Mouse (Mus musculus) lung, embryonic 16.5 days (tissue): Measurements from ENCODE around the gene Gm20458. TPM values are rescaled to one million over a fixed set of nuclear protein-coding genes. Genes with fewer than 3 reads are reported as not detected.

Experiments used
- ATAC-seq: fragments of 200-750 bp; cut with Nextera tagmentation; 2 replicates; pipeline ENCODE4 v1.8.0; 2017; ENCODE audit warnings: low read depth, mild to moderate bottlenecking, moderate library complexity
- H3K27ac ChIP-seq: fragments of 300-500 bp; sonication (generic); 2 replicates; pipeline ENCODE4 v1.5.1; 2014; ENCODE audit warnings: mild to moderate bottlenecking, control low read depth, low read length
- H3K27me3 ChIP-seq: fragments of 300-500 bp; sonication (generic); 2 replicates; pipeline ENCODE4 v1.6.1; 2014; ENCODE audit warnings: low read depth, low read length, mixed read lengths; ENCODE audit not compliant: control insufficient read depth, insufficient read depth
- H3K36me3 ChIP-seq: fragments of 300-500 bp; sonication (generic); 2 replicates; pipeline ENCODE4 v1.6.1; 2014; ENCODE audit warnings: low read length; ENCODE audit not compliant: control insufficient read depth, insufficient read depth
- H3K4me1 ChIP-seq: fragments of 300-500 bp; sonication (generic); replicated peaks from 2 replicates; pipeline ENCODE4 v1.6.1; 2014; ENCODE audit warnings: low read length, mixed read lengths; ENCODE audit not compliant: control insufficient read depth, insufficient read depth
- H3K4me2 ChIP-seq: fragments of 300-500 bp; sonication (generic); 2 replicates; pipeline ENCODE4 v1.6.1; 2014; ENCODE audit warnings: low read depth, low read length, control low read depth
- H3K4me3 ChIP-seq: fragments of 300-500 bp; sonication (generic); 2 replicates; pipeline ENCODE4 v1.5.1; 2014; ENCODE audit warnings: mild to moderate bottlenecking, low read length, control low read depth
- H3K9ac ChIP-seq: fragments of 300-500 bp; sonication (generic); 2 replicates; pipeline ENCODE4 v1.6.1; 2014; ENCODE audit warnings: low read length, control low read depth
- H3K9me3 ChIP-seq: fragments of 300-500 bp; sonication (generic); 2 replicates; pipeline ENCODE4 v1.6.1; 2016; ENCODE audit warnings: low read length; ENCODE audit not compliant: control insufficient read depth
- WGBS: fragments of 180-500 bp; shearing (Covaris S2); extraction: QIAGEN DNeasy Blood & Tissue Kit; methylation state at CpG from one replicate; pipeline ENCODE4 v1.1.7; 2014; 5-methylcytosine and 5-hydroxymethylcytosine counted together
- polyA plus RNA-seq: library from polyadenylated mRNA; unstranded; fragments of >200 nt; fragmentation: Nextera tagmentation; extraction: Ambion mirVana; gene quantifications from 2 replicates; pipeline ENCODE4 v1.2.1, GENCODE M21; 2015

The Gm20458 gene
- polyA plus RNA-seq, 1 experiment from 2014 or later = 15.2 TPM

- ATAC-seq = no peak
- Histone ChIP-seq H3K9ac (no peak overlapping the region), H3K27me3 (no peaks in the 10 kb centered on the region), H3K4me1 (peaks cover 5% of the 10 kb centered on the region; the same call in 1 of the 2 replicates), H3K27ac (no peak overlapping the region), H3K9me3 (no peaks in the 10 kb centered on the region), H3K4me3 (no peak overlapping the region), H3K4me2 (no peak overlapping the region), H3K36me3 (peaks cover 15% of the 10 kb centered on the region)
- 77% methylated on average over 15 of the region's 15 CpGs for WGBS
Observed at GRCm38 (mm10) chr2:164422675-164423393, 37.9 kb upstream of the Gm20458 start.

- Histone ChIP-seq H3K9me3 (no peaks in the 10 kb centered on the region), H3K4me3 (no peak overlapping the region), H3K4me2 (no peak overlapping the region), H3K27ac (no peak overlapping the region), H3K36me3 (peaks cover 15% of the 10 kb centered on the region), H3K27me3 (no peaks in the 10 kb centered on the region), H3K4me1 (peaks cover 2% of the 10 kb centered on the region; the same call in 1 of the 2 replicates), H3K9ac (no peak overlapping the region)
- 74% methylated on average over 11 of the region's 11 CpGs for WGBS
- no peak for ATAC-seq
Observed at GRCm38 (mm10) chr2:164423464-164423863, 37.3 kb upstream of the Gm20458 start.

GRCm38 (mm10) chr2:164424406-164424805 is 36.4 kb upstream of the Gm20458 start:
- no peak overlapping the region for H3K9ac ChIP-seq
- H3K36me3 ChIP-seq = peaks cover 19% of the 10 kb centered on the region
- H3K9me3 ChIP-seq = no peaks in the 10 kb centered on the region
- H3K4me2 ChIP-seq = no peak overlapping the region
- no peak overlapping the region for H3K4me3 ChIP-seq
- H3K27me3 ChIP-seq = no peaks in the 10 kb centered on the region
- WGBS = 87% methylated on average over 8 of the region's 8 CpGs
- H3K27ac ChIP-seq = no peak overlapping the region
- ATAC-seq = no peak
- H3K4me1 ChIP-seq = no peaks in the 10 kb centered on the region

GRCm38 (mm10) chr2:164425401-164425800 is 35.4 kb upstream of the Gm20458 start:
- Histone ChIP-seq H3K36me3 (peaks cover 21% of the 10 kb centered on the region), H3K9ac (no peak overlapping the region), H3K4me2 (no peak overlapping the region), H3K27me3 (no peaks in the 10 kb centered on the region), H3K4me1 (peaks cover 4% of the 10 kb centered on the region), H3K9me3 (no peaks in the 10 kb centered on the region), H3K27ac (no peak overlapping the region), H3K4me3 (no peak overlapping the region)
- ATAC-seq = no peak
- 68% methylated on average over 5 of the region's 5 CpGs for WGBS

- no peak overlapping the region for H3K9ac ChIP-seq
- no peaks in the 10 kb centered on the region for H3K27me3 ChIP-seq
- no peak overlapping the region for H3K4me2 ChIP-seq
- no peak; the same call in 1 of the 2 replicates for ATAC-seq
- peaks cover 21% of the 10 kb centered on the region for H3K36me3 ChIP-seq
- H3K4me3 ChIP-seq = no peak overlapping the region
- no peaks in the 10 kb centered on the region for H3K9me3 ChIP-seq
- H3K27ac ChIP-seq = no peak overlapping the region
- H3K4me1 ChIP-seq = peaks cover 11% of the 10 kb centered on the region
- 26% methylated on average over 12 of the region's 12 CpGs for WGBS
Observed at GRCm38 (mm10) chr2:164426121-164426520, 34.6 kb upstream of the Gm20458 start.

- H3K27me3 ChIP-seq = no peaks in the 10 kb centered on the region
- peaks cover 21% of the 10 kb centered on the region for H3K36me3 ChIP-seq
- H3K4me1 ChIP-seq = peaks cover 19% of the 10 kb centered on the region
- no peak overlapping the region for H3K27ac ChIP-seq
- WGBS = 78% methylated on average over 5 of the region's 5 CpGs
- no peak overlapping the region for H3K9ac ChIP-seq
- no peak for ATAC-seq
- no peaks in the 10 kb centered on the region for H3K9me3 ChIP-seq
- H3K4me2 ChIP-seq = no peak overlapping the region
- no peak overlapping the region for H3K4me3 ChIP-seq
Observed at GRCm38 (mm10) chr2:164426952-164427351, 33.8 kb upstream of the Gm20458 start.

GRCm38 (mm10) chr2:164428451-164428850 is 32.3 kb upstream of the Gm20458 start:
- no peak overlapping the region for H3K4me2 ChIP-seq
- WGBS = 50% methylated on average over 5 of the region's 5 CpGs
- H3K4me1 ChIP-seq = peaks cover 34% of the 10 kb centered on the region
- H3K9ac ChIP-seq = no peak overlapping the region
- no peak for ATAC-seq
- H3K4me3 ChIP-seq = no peak overlapping the region
- H3K9me3 ChIP-seq = no peaks in the 10 kb centered on the region
- no peaks in the 10 kb centered on the region for H3K27me3 ChIP-seq
- peaks cover 21% of the 10 kb centered on the region for H3K36me3 ChIP-seq
- no peak overlapping the region for H3K27ac ChIP-seq

GRCm38 (mm10) chr2:164429881-164430615 is 30.7 kb upstream of the Gm20458 start:
- peaks cover 9% of the 10 kb centered on the region for H3K36me3 ChIP-seq
- H3K9ac ChIP-seq = no peak overlapping the region; the same call in 1 of the 2 replicates
- no peaks in the 10 kb centered on the region for H3K9me3 ChIP-seq
- ATAC-seq = no peak
- peaks cover 44% of the 10 kb centered on the region for H3K4me1 ChIP-seq
- no peak overlapping the region for H3K4me2 ChIP-seq
- peak overlapping the region; percentile 59 for H3K27ac ChIP-seq
- H3K27me3 ChIP-seq = no peaks in the 10 kb centered on the region
- H3K4me3 ChIP-seq = no peak overlapping the region
- 56% methylated on average over 15 of the region's 15 CpGs for WGBS

- no peaks in the 10 kb centered on the region for H3K27me3 ChIP-seq
- peak overlapping the region; percentile 59 for H3K27ac ChIP-seq
- no peak overlapping the region for H3K4me3 ChIP-seq
- peaks cover 50% of the 10 kb centered on the region for H3K4me1 ChIP-seq
- peak; percentile 55; the same call in 1 of the 2 replicates for ATAC-seq
- WGBS = 4% methylated on average over 7 of the region's 7 CpGs
- peaks cover 9% of the 10 kb centered on the region for H3K36me3 ChIP-seq
- peak overlapping the region; percentile 17; the same call in 1 of the 2 replicates for H3K9ac ChIP-seq
- no peaks in the 10 kb centered on the region for H3K9me3 ChIP-seq
- peak overlapping the region; percentile 22 for H3K4me2 ChIP-seq
Observed at GRCm38 (mm10) chr2:164430697-164431096, 30.1 kb upstream of the Gm20458 start.
